Mouse (Mus musculus) skeletal muscle tissue, adult 2 months (tissue): ENCODE results near the gene Mef2c.

Source experiments
- DNase-seq: peaks from one replicate; pipeline ENCODE4 v3.0.0-alpha.2; 2012; ENCODE audit warnings: low read depth, low spot score

Mef2c gene

GRCm38 (mm10) chr13:83524159-83524901 lies 20.5 kb downstream of the Mef2c start:
- peak; percentile 74 for DNase-seq

GRCm38 (mm10) chr13:83524902-83525715 lies 21.3 kb downstream of the Mef2c start:
- DNase-seq: no peak

GRCm38 (mm10) chr13:83525716-83526005 lies 21.8 kb downstream of the Mef2c start:
- no peak for DNase-seq

- DNase-seq: no peak
Measured at GRCm38 (mm10) chr13:83526066-83526465, 22.2 kb downstream of the Mef2c start.

- DNase-seq: no peak
Measured at GRCm38 (mm10) chr13:83527921-83528320, 24.1 kb downstream of the Mef2c start.

- DNase-seq: no peak
Measured at GRCm38 (mm10) chr13:83529729-83530314, 26.0 kb downstream of the Mef2c start.

- DNase-seq: no peak
Measured at GRCm38 (mm10) chr13:83530889-83531288, 27.1 kb downstream of the Mef2c start.

- peak; percentile 26 for DNase-seq
Measured at GRCm38 (mm10) chr13:83531968-83532591, 28.2 kb downstream of the Mef2c start.

- DNase-seq: no peak
Measured at GRCm38 (mm10) chr13:83536361-83536760, 32.5 kb downstream of the Mef2c start.

- no peak for DNase-seq
Measured at GRCm38 (mm10) chr13:83537163-83537562, 33.3 kb downstream of the Mef2c start.

GRCm38 (mm10) chr13:83539921-83540320 lies 36.1 kb downstream of the Mef2c start:
- no peak for DNase-seq

GRCm38 (mm10) chr13:83542666-83543065 lies 38.8 kb downstream of the Mef2c start:
- no peak for DNase-seq

GRCm38 (mm10) chr13:83544707-83545106 lies 40.9 kb downstream of the Mef2c start:
- no peak for DNase-seq

GRCm38 (mm10) chr13:83546876-83547275 lies 43.0 kb downstream of the Mef2c start:
- no peak for DNase-seq

GRCm38 (mm10) chr13:83551259-83551658 lies 47.4 kb downstream of the Mef2c start:
- DNase-seq: no peak

- no peak for DNase-seq
Measured at GRCm38 (mm10) chr13:83552051-83552450, 48.2 kb downstream of the Mef2c start.

- DNase-seq: no peak
Measured at GRCm38 (mm10) chr13:83563261-83563660, 59.4 kb downstream of the Mef2c start.

GRCm38 (mm10) chr13:83565732-83566131 lies 61.9 kb downstream of the Mef2c start:
- no peak for DNase-seq

- no peak for DNase-seq
Measured at GRCm38 (mm10) chr13:83566180-83566579, 62.3 kb downstream of the Mef2c start.

- no peak for DNase-seq
Measured at GRCm38 (mm10) chr13:83566834-83567534, 63.1 kb downstream of the Mef2c start.

GRCm38 (mm10) chr13:83567681-83568080 lies 63.8 kb downstream of the Mef2c start:
- no peak for DNase-seq
